Mouse (Mus musculus): ENCODE results near the gene Rhbdf2.

- TF ChIP-seq CTCF (conservative IDR thresholded peaks at IDR 0.05; ENCODE audit: low read length) (no peak), POU5F1 (IDR thresholded peaks at IDR 0.05; ENCODE audit: borderline replicate concordance, low read length) (no peak), NANOG (IDR thresholded peaks at IDR 0.05; ENCODE audit: borderline replicate concordance, low read length) (no peak)
Measured at GRCm38 (mm10) chr11:116620073-116620472, 6.7 kb downstream of the Rhbdf2 start.
